Comparison of ENCODE assay signal across 8 mouse cellular contexts in genomic region chr17:6742083-6743038, GRCm38 (mm10). TPM values are rescaled to one million over a fixed set of nuclear protein-coding genes. Genes with fewer than 3 reads are reported as not detected.
DNase-seq lines count a peak whose midpoint lies in the region; ATAC-seq and TF ChIP-seq lines count a peak whose summit lies in the region.

No protein-coding gene starts in this region.

- TF ChIP-seq CTCF in liver, adult 2 months (IDR thresholded peaks at IDR 0.05; ENCODE audit: low read depth, low read length), result no peak
- no peak for TF ChIP-seq CTCF in lung, adult 2 months (IDR thresholded peaks at IDR 0.05; ENCODE audit: insufficient read depth, low read length)

- WGBS in liver, adult 2 months, result 71% methylated on average over 33 of the region's 33 CpGs
- WGBS in liver, embryonic 12.5 days (ENCODE audit: insufficient replicate concordance), result 75% methylated on average over 33 of the region's 33 CpGs
- WGBS in forebrain, embryonic 16.5 days, result 62% methylated on average over 33 of the region's 33 CpGs
- WGBS in hindbrain, embryonic 13.5 days, result 63% methylated on average over 33 of the region's 33 CpGs
- 39% methylated on average over 33 of the region's 33 CpGs for WGBS in lung, adult 2 months
- 66% methylated on average over 33 of the region's 33 CpGs for WGBS in stomach, embryonic 16.5 days

- H3K27ac ChIP-seq in liver, adult 2 months (replicated peaks; ENCODE audit: insufficient read depth, low read depth, low read length), result no peak overlapping the region
- H3K27ac ChIP-seq in liver, embryonic 12.5 days, result no peak overlapping the region
- peak overlapping the region; percentile 60 for H3K27ac ChIP-seq in forebrain, embryonic 16.5 days (ENCODE audit: low read length)
- H3K27ac ChIP-seq in hindbrain, embryonic 13.5 days, result peak overlapping the region; percentile 70
- peak overlapping the region; percentile 30; the same call in 1 of the 2 replicates for H3K27ac ChIP-seq in stomach, embryonic 16.5 days (ENCODE audit: low read length)

- no peaks in the 10 kb centered on the region for H3K27me3 ChIP-seq in liver, adult 2 months (ENCODE audit: control insufficient read depth, insufficient read depth, low read length)
- no peaks in the 10 kb centered on the region for H3K27me3 ChIP-seq in liver, embryonic 12.5 days (replicated peaks)
- no peaks in the 10 kb centered on the region for H3K27me3 ChIP-seq in forebrain, embryonic 16.5 days (replicated peaks; ENCODE audit: control insufficient read depth, insufficient read depth, low read length)
- H3K27me3 ChIP-seq in hindbrain, embryonic 13.5 days, result no peaks in the 10 kb centered on the region
- H3K27me3 ChIP-seq in stomach, embryonic 16.5 days (ENCODE audit: control insufficient read depth, insufficient read depth, low read length), result no peaks in the 10 kb centered on the region

- TF ChIP-seq POLR2A in liver, adult 2 months (IDR thresholded peaks at IDR 0.05; ENCODE audit: extremely low read depth, insufficient read depth, low read length), result no peak
- no peak for TF ChIP-seq POLR2A in lung, adult 2 months (IDR thresholded peaks at IDR 0.05; ENCODE audit: borderline replicate concordance, extremely low read depth, low read depth, low read length)

- no peak overlapping the region for H3K9ac ChIP-seq in liver, adult 2 months (ENCODE audit: low read depth, low read length)
- H3K9ac ChIP-seq in liver, embryonic 12.5 days, result no peak overlapping the region
- H3K9ac ChIP-seq in forebrain, embryonic 16.5 days (replicated peaks; ENCODE audit: low read depth, low read length), result 0 out of 2 replicates have a peak overlapping the region, but pooled peaks have one; percentile 3
- no peak overlapping the region; the same call in 1 of the 2 replicates for H3K9ac ChIP-seq in hindbrain, embryonic 13.5 days
- 0 out of 2 replicates have a peak overlapping the region, but pooled peaks have one; percentile 13 for H3K9ac ChIP-seq in stomach, embryonic 16.5 days (ENCODE audit: low read length)

- H3K36me3 ChIP-seq in liver, adult 2 months (ENCODE audit: control insufficient read depth, insufficient read depth, low read length), result no peaks in the 10 kb centered on the region
- peaks cover 99% of the 10 kb centered on the region for H3K36me3 ChIP-seq in liver, embryonic 12.5 days
- peaks cover 6% of the 10 kb centered on the region for H3K36me3 ChIP-seq in forebrain, embryonic 16.5 days (ENCODE audit: control insufficient read depth, insufficient read depth)
- peaks cover 10% of the 10 kb centered on the region for H3K36me3 ChIP-seq in hindbrain, embryonic 13.5 days
- H3K36me3 ChIP-seq in stomach, embryonic 16.5 days (ENCODE audit: control insufficient read depth, insufficient read depth, low read length), result peaks cover 10% of the 10 kb centered on the region; the same call in 1 of the 2 replicates

- H3K4me3 ChIP-seq in liver, adult 2 months (ENCODE audit: insufficient read depth, low read depth, low read length), result no peak overlapping the region
- H3K4me3 ChIP-seq in liver, embryonic 12.5 days, result no peak overlapping the region
- H3K4me3 ChIP-seq in forebrain, embryonic 16.5 days (replicated peaks; ENCODE audit: low read length), result no peak overlapping the region
- H3K4me3 ChIP-seq in hindbrain, embryonic 13.5 days, result no peak overlapping the region
- no peak overlapping the region for H3K4me3 ChIP-seq in lung, adult 2 months (replicated peaks; ENCODE audit: extremely low read depth, low read depth, low read length)
- no peak overlapping the region for H3K4me3 ChIP-seq in stomach, embryonic 16.5 days (replicated peaks; ENCODE audit: low read length)

- peak; percentile 11 for DNase-seq in liver, adult 2 months (ENCODE audit: extremely low read depth, low read depth, low spot score)
- peak; percentile 14 for DNase-seq in R1 (ENCODE audit: low read depth, low spot score)
- DNase-seq in lung, adult 2 months, result peak; percentile 21
- no peak for DNase-seq in ovary, adult 18-20 months (ENCODE audit: low spot score)

- no peaks in the 10 kb centered on the region for H3K9me3 ChIP-seq in liver, embryonic 12.5 days (replicated peaks)
- no peaks in the 10 kb centered on the region for H3K9me3 ChIP-seq in forebrain, embryonic 16.5 days (ENCODE audit: control insufficient read depth, low read length)
- no peaks in the 10 kb centered on the region for H3K9me3 ChIP-seq in hindbrain, embryonic 13.5 days
- H3K9me3 ChIP-seq in stomach, embryonic 16.5 days (replicated peaks; ENCODE audit: control insufficient read depth, low read length), result no peaks in the 10 kb centered on the region

- no peak overlapping the region for H3K4me2 ChIP-seq in liver, embryonic 12.5 days
- no peak overlapping the region for H3K4me2 ChIP-seq in forebrain, embryonic 16.5 days (ENCODE audit: low read length)
- no peak overlapping the region for H3K4me2 ChIP-seq in hindbrain, embryonic 13.5 days
- 0 out of 2 replicates have a peak overlapping the region, but pooled peaks have one; percentile 14 for H3K4me2 ChIP-seq in stomach, embryonic 16.5 days (ENCODE audit: low read depth, low read length)

- no peaks in the 10 kb centered on the region for H3K79me2 ChIP-seq in liver, adult 2 months (ENCODE audit: control insufficient read depth, insufficient read depth, low read length)

- ATAC-seq in liver, embryonic 12.5 days, result no peak; the same call in 1 of the 2 replicates
- ATAC-seq in forebrain, embryonic 16.5 days, result no peak
- ATAC-seq in hindbrain, embryonic 13.5 days (ENCODE audit: low FRiP score), result no peak
- ATAC-seq in stomach, embryonic 16.5 days (ENCODE audit: insufficient read depth, low FRiP score), result peak; percentile 35; the same call in 1 of the 2 replicates

- H3K4me1 ChIP-seq in liver, adult 2 months (ENCODE audit: control insufficient read depth, insufficient read depth, low read length), result no peaks in the 10 kb centered on the region
- peaks cover 22% of the 10 kb centered on the region for H3K4me1 ChIP-seq in liver, embryonic 12.5 days
- peaks cover 33% of the 10 kb centered on the region for H3K4me1 ChIP-seq in forebrain, embryonic 16.5 days (replicated peaks; ENCODE audit: control insufficient read depth, insufficient read depth, low read length)
- H3K4me1 ChIP-seq in hindbrain, embryonic 13.5 days (replicated peaks), result peaks cover 73% of the 10 kb centered on the region
- H3K4me1 ChIP-seq in lung, adult 2 months (ENCODE audit: control insufficient read depth, insufficient read depth, low read length), result peaks cover 24% of the 10 kb centered on the region
- H3K4me1 ChIP-seq in stomach, embryonic 16.5 days (ENCODE audit: control insufficient read depth, insufficient read depth, low read length), result peaks cover 18% of the 10 kb centered on the region

RNA-seq across cellular contexts. Expression of gene Ezr, which starts 40.2 kb away (rescaled TPM):
- total RNA-seq in liver, adult 2 months (2014; rRNA removed), result 3.1 and 3.2 TPM in 2 replicates
- polyA plus RNA-seq in liver, adult 2 months (2012; rRNA removed), result 2.4 and 2.6 TPM in 2 replicates
- 67.9 and 72.4 TPM in 2 replicates for polyA plus RNA-seq in liver, embryonic 12.5 days (2016; fragmentation: Nextera tagmentation; extraction: Ambion mirVana)
- polyA plus RNA-seq in forebrain, embryonic 16.5 days (2015; fragmentation: Nextera tagmentation; extraction: Ambion mirVana), result 100 and 127 TPM in 2 replicates
- 53.9 and 94.4 TPM in 2 replicates for polyA plus RNA-seq in hindbrain, embryonic 13.5 days (2015; fragmentation: Nextera tagmentation; extraction: Ambion mirVana)
- polyA plus RNA-seq in lung, adult 2 months (2012; rRNA removed), result 79.3 and 84.0 TPM in 2 replicates
- 266 and 335 TPM in 2 replicates for polyA plus RNA-seq in stomach, embryonic 16.5 days (2015; fragmentation: Nextera tagmentation; extraction: Ambion mirVana)

Comparison
In these comparisons a context has a peak if more than half of its experiments do, and no peak if none do; other contexts are left out.
1. RNA of gene Ezr, which starts 40.2 kb away (polyA plus RNA-seq): 266 to 335 TPM in stomach, embryonic 16.5 days, 100 to 127 TPM in forebrain, embryonic 16.5 days, 53.9 to 94.4 TPM in hindbrain, embryonic 13.5 days, 79.3 to 84.0 TPM in lung, adult 2 months and 67.9 to 72.4 TPM in liver, embryonic 12.5 days; 2.4 to 2.6 TPM in liver, adult 2 months; every median in the first group is over 10 times any median in the second.
2. H3K27ac ChIP-seq: peak in forebrain, embryonic 16.5 days (single experiment), hindbrain, embryonic 13.5 days (single experiment) and stomach, embryonic 16.5 days (single experiment); none in liver, adult 2 months (single experiment) and liver, embryonic 12.5 days (single experiment).
3. H3K9ac ChIP-seq: peak in forebrain, embryonic 16.5 days (single experiment) and stomach, embryonic 16.5 days (single experiment); none in liver, adult 2 months (single experiment), liver, embryonic 12.5 days (single experiment) and hindbrain, embryonic 13.5 days (single experiment).